In genomic region chr5:15935234-15935728, GRCm38 (mm10) we compare ENCODE assay signal across 8 mouse cellular contexts. TPM values are rescaled to one million over a fixed set of nuclear protein-coding genes. Genes with fewer than 3 reads are reported as not detected.
A peak's percentile ranks its signal among the peaks of the same experiment; 100 is the strongest.
DNase-seq lines count a peak whose midpoint lies in the region; ATAC-seq and TF ChIP-seq lines count a peak whose summit lies in the region.

No protein-coding gene starts in this region.

- H3K4me2 ChIP-seq in stomach, postnatal 0 days (replicated peaks; ENCODE audit: low read depth), result peak overlapping the region; percentile 68

- TF ChIP-seq POLR2A in liver, adult 2 months (IDR thresholded peaks at IDR 0.05; ENCODE audit: extremely low read depth, insufficient read depth, low read length), result no peak
- TF ChIP-seq POLR2A in heart, adult 2 months (IDR thresholded peaks at IDR 0.05; ENCODE audit: insufficient read depth, low read depth, low read length), result no peak

- H3K9me3 ChIP-seq in stomach, postnatal 0 days (ENCODE audit: control insufficient read depth, low read length), result no peaks in the 10 kb centered on the region

- no peak for TF ChIP-seq CTCF in liver, adult 2 months (IDR thresholded peaks at IDR 0.05; ENCODE audit: low read depth, low read length)
- no peak for TF ChIP-seq CTCF in heart, adult 2 months (IDR thresholded peaks at IDR 0.05)
- no peak for TF ChIP-seq CTCF in stomach, postnatal 0 days (IDR thresholded peaks at IDR 0.05; ENCODE audit: low read depth)

- ATAC-seq in stomach, postnatal 0 days (ENCODE audit: low FRiP score, low TSS enrichment), result no peak; the same call in 1 of the 2 replicates

- no peaks in the 10 kb centered on the region for H3K4me1 ChIP-seq in liver, adult 2 months (ENCODE audit: control insufficient read depth, insufficient read depth, low read length)
- no peaks in the 10 kb centered on the region; the same call in 1 of the 2 replicates for H3K4me1 ChIP-seq in heart, adult 2 months (ENCODE audit: control insufficient read depth, insufficient read depth, low read length)
- no peaks in the 10 kb centered on the region for H3K4me1 ChIP-seq in stomach, postnatal 0 days (replicated peaks; ENCODE audit: control insufficient read depth, insufficient read depth)

- H3K27ac ChIP-seq in liver, adult 2 months (replicated peaks; ENCODE audit: insufficient read depth, low read depth, low read length), result no peak overlapping the region
- H3K27ac ChIP-seq in heart, adult 2 months, result peak overlapping the region; percentile 76
- peak overlapping the region; percentile 91 for H3K27ac ChIP-seq in stomach, postnatal 0 days (replicated peaks)

- H3K36me3 ChIP-seq in liver, adult 2 months (ENCODE audit: control insufficient read depth, insufficient read depth, low read length), result no peaks in the 10 kb centered on the region
- no peaks in the 10 kb centered on the region for H3K36me3 ChIP-seq in heart, adult 2 months (ENCODE audit: control insufficient read depth, insufficient read depth, low read length)
- H3K36me3 ChIP-seq in stomach, postnatal 0 days (ENCODE audit: control insufficient read depth, insufficient read depth, low read length), result no peaks in the 10 kb centered on the region

- no peak overlapping the region; the same call in 1 of the 2 replicates for H3K9ac ChIP-seq in liver, adult 2 months (ENCODE audit: low read depth, low read length)
- peak overlapping the region; percentile 80 for H3K9ac ChIP-seq in heart, adult 2 months (ENCODE audit: low read depth, low read length)
- peak overlapping the region; percentile 76 for H3K9ac ChIP-seq in stomach, postnatal 0 days (ENCODE audit: low read length)

- intact Hi-C loops in heart, adult 2 months (cut with DNase I), result loop anchor here (5.0 to 10.0 kb wide), 3 partner anchors 37 to 120 kb away; no protein-coding TSS in a partner anchor

- peak overlapping the region; percentile 58; the same call in 1 of the 2 replicates for H3K4me3 ChIP-seq in liver, adult 2 months (ENCODE audit: insufficient read depth, low read depth, low read length)
- peak overlapping the region; percentile 52 for H3K4me3 ChIP-seq in heart, adult 2 months
- peak overlapping the region; percentile 65 for H3K4me3 ChIP-seq in stomach, postnatal 0 days (ENCODE audit: low read depth, low read length)

- no peaks in the 10 kb centered on the region for H3K79me2 ChIP-seq in liver, adult 2 months (ENCODE audit: control insufficient read depth, insufficient read depth, low read length)
- H3K79me2 ChIP-seq in heart, adult 2 months (replicated peaks; ENCODE audit: control insufficient read depth, insufficient read depth, low read length), result no peaks in the 10 kb centered on the region

- H3K27me3 ChIP-seq in liver, adult 2 months (ENCODE audit: control insufficient read depth, insufficient read depth, low read length), result peaks cover 6% of the 10 kb centered on the region; the same call in 1 of the 2 replicates
- no peaks in the 10 kb centered on the region for H3K27me3 ChIP-seq in heart, adult 2 months (ENCODE audit: control insufficient read depth, insufficient read depth, low read length)
- H3K27me3 ChIP-seq in stomach, postnatal 0 days (ENCODE audit: control insufficient read depth, insufficient read depth, low read length), result no peaks in the 10 kb centered on the region

- DNase-seq in liver, adult 2 months (ENCODE audit: extremely low read depth, low read depth, low spot score), result no peak
- no peak for DNase-seq in liver
- DNase-seq in embryo, embryonic 10.5 days (ENCODE audit: low spot score), result peak; percentile 62
- DNase-seq in heart, adult 2 months, result peak in 1 of 2 experiments; percentile 43
- DNase-seq in kidney, postnatal 25 days, result peak; percentile 2 to 35
- DNase-seq in mesoderm, embryonic 11.5 days (ENCODE audit: low read depth, low spot score), result peak; percentile 48
- no peak for DNase-seq in stomach, postnatal 0 days (ENCODE audit: low spot score)
- DNase-seq in spleen, postnatal 10 days (ENCODE audit: low spot score in 2 of 2), result no peak

- WGBS in liver, adult 2 months, result 4% methylated on average over 27 of the region's 27 CpGs
- WGBS in heart, adult 2 months, result 3% methylated on average over 27 of the region's 27 CpGs
- WGBS in stomach, postnatal 0 days, result 2% methylated on average over 27 of the region's 27 CpGs

- no peak for TF ChIP-seq EP300 in heart, adult 2 months (IDR thresholded peaks at IDR 0.05; ENCODE audit: insufficient read depth, low read depth, low read length)
- no peak for TF ChIP-seq EP300 in stomach, postnatal 0 days (optimal IDR thresholded peaks at IDR 0.05)

RNA-seq across cellular contexts. Expression of gene Cacna2d1, which starts 0.8 kb away (rescaled TPM):
- 1.1 and 1.7 TPM in 2 replicates for total RNA-seq in liver, adult 2 months (2014; rRNA removed)
- polyA plus RNA-seq in liver, adult 2 months (2012; rRNA removed), result 0.10 and 0.11 TPM in 2 replicates
- 10 to 100 TPM; 81.9 to 90.3 TPM for total RNA-seq in heart, adult 2 months (2021)
- polyA plus RNA-seq in heart, adult 2 months (2012; rRNA removed), result 26.8 and 59.6 TPM in 2 replicates
- 7.5 and 7.6 TPM in 2 replicates for polyA plus RNA-seq in stomach, postnatal 0 days (2015; fragmentation: Nextera tagmentation; extraction: Ambion mirVana)

Comparison
In these comparisons a context has a peak if more than half of its experiments do, and no peak if none do; other contexts are left out.
1. DNase-seq: peak in embryo, embryonic 10.5 days (single experiment), kidney, postnatal 25 days (2 of 2) and mesoderm, embryonic 11.5 days (single experiment); none in liver, adult 2 months (single experiment), liver (single experiment), stomach, postnatal 0 days (single experiment) and spleen, postnatal 10 days (0 of 2).
2. Peak in every context shown above with its lines, with median percentiles within 50 percentile points of each other: H3K4me3 ChIP-seq.